ENCODE assay signal across 8 mouse cellular contexts in genomic region chr11:100319492-100320171, GRCm38 (mm10). TPM values are rescaled to one million over a fixed set of nuclear protein-coding genes. Genes with fewer than 3 reads are reported as not detected.
A peak's percentile ranks its signal among the peaks of the same experiment; 100 is the strongest.
DNase-seq lines count a peak whose midpoint lies in the region; ATAC-seq lines count a peak whose summit lies in the region.

Eif1 (plus strand) TSS chr11:100319885.

- DNase-seq in ES-CJ7 (ENCODE audit: low read depth, low spot score): peak; percentile 100
- DNase-seq in cerebellum, adult 11 months: peak; percentile 100
- DNase-seq in forebrain, embryonic 14.5 days (ENCODE audit: low spot score): peak; percentile 100
- peak; percentile 100 for DNase-seq in heart, postnatal 14 days
- peak; percentile 100 for DNase-seq in layer of hippocampus, adult 11-12 months (ENCODE audit: low spot score)
- DNase-seq in lung, adult 18-20 months: peak; percentile 100
- DNase-seq in testis, postnatal 14 days (ENCODE audit: low spot score): peak; percentile 100

- H3K4me1 ChIP-seq in forebrain, embryonic 14.5 days (ENCODE audit: control insufficient read depth, insufficient read depth, low read length): 0 out of 2 replicates have a peak, but pooled peaks cover 2% of the 10 kb centered on the region
- H3K4me1 ChIP-seq in neural tube, embryonic 15.5 days: peaks cover 18% of the 10 kb centered on the region

- H3K36me3 ChIP-seq in forebrain, embryonic 14.5 days (ENCODE audit: control insufficient read depth, insufficient read depth, low read length): peaks cover 23% of the 10 kb centered on the region
- H3K36me3 ChIP-seq in neural tube, embryonic 15.5 days: peaks cover 17% of the 10 kb centered on the region

- H3K27me3 ChIP-seq in forebrain, embryonic 14.5 days (replicated peaks; ENCODE audit: control insufficient read depth, insufficient read depth, low read length): no peaks in the 10 kb centered on the region
- no peaks in the 10 kb centered on the region for H3K27me3 ChIP-seq in neural tube, embryonic 15.5 days (replicated peaks)

- under 1% methylated on average over 53 of the region's 58 CpGs for WGBS in forebrain, embryonic 14.5 days
- WGBS in neural tube, embryonic 15.5 days: under 1% methylated on average over 55 of the region's 58 CpGs

- peak within 1 kb of the TSS; percentile 81 for H3K4me3 ChIP-seq in forebrain, embryonic 14.5 days (ENCODE audit: low read depth, low read length)
- H3K4me3 ChIP-seq in neural tube, embryonic 15.5 days (replicated peaks): peak within 1 kb of the TSS; percentile 76

- ATAC-seq in forebrain, embryonic 14.5 days: peak; percentile 93
- ATAC-seq in neural tube, embryonic 15.5 days (ENCODE audit: low FRiP score): peak; percentile 92

- intact Hi-C loops in heart, postnatal 14 days (cut with DNase I): loop anchor here (5.0 kb wide), 1 partner anchor 78 kb away; the partner anchor contains the start of gene Jup

- H3K27ac ChIP-seq in forebrain, embryonic 14.5 days (ENCODE audit: low read depth, low read length): peak within 1 kb of the TSS; percentile 97
- H3K27ac ChIP-seq in neural tube, embryonic 15.5 days (replicated peaks): peak within 1 kb of the TSS; percentile 99

- H3K9ac ChIP-seq in forebrain, embryonic 14.5 days (ENCODE audit: low read length): peak within 1 kb of the TSS; percentile 95
- peak within 1 kb of the TSS; percentile 95 for H3K9ac ChIP-seq in neural tube, embryonic 15.5 days (replicated peaks)

- H3K9me3 ChIP-seq in forebrain, embryonic 14.5 days (replicated peaks; ENCODE audit: control insufficient read depth, low read length): no peaks in the 10 kb centered on the region
- no peaks in the 10 kb centered on the region for H3K9me3 ChIP-seq in neural tube, embryonic 15.5 days (replicated peaks)

- H3K4me2 ChIP-seq in forebrain, embryonic 14.5 days (ENCODE audit: low read length): peak within 1 kb of the TSS; percentile 78
- H3K4me2 ChIP-seq in neural tube, embryonic 15.5 days: peak within 1 kb of the TSS; percentile 79

RNA-seq across cellular contexts. Expression of gene Eif1, which starts in this region (rescaled TPM):
- 1,289 and 1,493 TPM in 2 replicates for polyA plus RNA-seq in forebrain, embryonic 14.5 days (2014; fragmentation: Nextera tagmentation; extraction: Ambion mirVana)
- total RNA-seq in heart, postnatal 14 days (2021): 1,000 to 10,000 TPM; 1,264 to 1,321 TPM
- 1,270 and 1,336 TPM in 2 replicates for polyA plus RNA-seq in neural tube, embryonic 15.5 days (2015; fragmentation: Nextera tagmentation; extraction: Ambion mirVana)

Comparison
In these comparisons a context has a peak if more than half of its experiments do, and no peak if none do; other contexts are left out.
1. Peak in every context shown above with its lines: DNase-seq, ATAC-seq, H3K4me3 ChIP-seq and H3K27ac ChIP-seq.